Mouse (Mus musculus): ENCODE results near the gene Pcgf2. TPM values are rescaled to one million over a fixed set of nuclear protein-coding genes. Genes with fewer than 3 reads are reported as not detected.

The Pcgf2 gene
- polyA plus RNA-seq (2015; fragmentation: Illumina TruSeq; extraction: RNeasy Lipid Tissue Mini Kit (QIAGEN cat#74804); ENCODE audit: low read depth, low replicate concordance): 28.3 TPM

GRCm38 (mm10) chr11:97700003-97700745 lies at the start of gene Pcgf2:
Gene Pcgf2, minus strand, starts transcription at chr11:97700497.

GRCm38 (mm10) chr11:97744063-97744717 lies 43.9 kb upstream of the Pcgf2 start, which contains the start of gene Pip4k2b:
Gene Pip4k2b, minus strand, starts transcription at chr11:97744704.

DNA sequence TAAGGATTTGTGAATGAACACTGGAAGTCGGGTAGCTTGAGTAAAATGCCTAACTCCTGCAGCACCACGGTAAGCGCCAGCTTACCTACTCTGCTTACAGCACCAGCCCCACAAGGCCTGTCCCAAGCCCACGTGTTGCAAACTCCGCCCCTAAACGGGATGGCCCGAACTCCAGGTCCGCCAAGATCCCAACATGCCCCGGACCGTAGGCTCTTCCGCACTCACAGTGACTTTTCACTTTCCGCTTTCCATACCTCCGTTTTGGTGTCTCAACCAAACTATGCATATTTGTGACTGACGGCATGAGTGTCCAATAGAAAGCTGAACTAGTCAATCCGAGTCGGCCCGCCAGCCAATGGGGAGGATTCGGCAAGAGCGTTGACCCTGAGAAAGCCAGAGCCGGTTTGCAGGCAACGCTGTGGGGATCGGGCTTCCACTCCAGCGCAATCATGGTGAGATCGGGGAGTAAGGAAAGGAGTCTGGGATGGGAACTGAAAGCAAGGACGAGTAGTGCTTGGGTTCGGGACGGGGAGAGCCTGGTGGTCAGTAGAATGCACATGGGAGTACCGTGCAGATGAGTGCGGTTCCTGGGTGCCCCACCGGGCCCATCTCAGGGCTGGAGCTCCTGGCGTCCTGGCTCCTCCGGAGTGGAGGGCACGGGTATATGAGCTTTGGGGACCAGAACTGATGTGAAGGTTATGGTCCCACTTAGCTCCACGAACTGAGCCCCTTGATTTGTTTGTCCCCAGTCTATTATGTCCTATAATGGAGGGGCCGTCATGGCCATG lies 2.9 kb upstream of the Pcgf2 start, which contains the start of gene Psmb3:
Psmb3 (plus strand) TSS at position 361 of the 788 bp plus-strand sequence.

GRCm38 (mm10) chr11:97685613-97686321 lies 14.5 kb downstream of the Pcgf2 start, which contains the start of gene Cisd3:
Gene Cisd3, plus strand, starts transcription at chr11:97685826.

DNA sequence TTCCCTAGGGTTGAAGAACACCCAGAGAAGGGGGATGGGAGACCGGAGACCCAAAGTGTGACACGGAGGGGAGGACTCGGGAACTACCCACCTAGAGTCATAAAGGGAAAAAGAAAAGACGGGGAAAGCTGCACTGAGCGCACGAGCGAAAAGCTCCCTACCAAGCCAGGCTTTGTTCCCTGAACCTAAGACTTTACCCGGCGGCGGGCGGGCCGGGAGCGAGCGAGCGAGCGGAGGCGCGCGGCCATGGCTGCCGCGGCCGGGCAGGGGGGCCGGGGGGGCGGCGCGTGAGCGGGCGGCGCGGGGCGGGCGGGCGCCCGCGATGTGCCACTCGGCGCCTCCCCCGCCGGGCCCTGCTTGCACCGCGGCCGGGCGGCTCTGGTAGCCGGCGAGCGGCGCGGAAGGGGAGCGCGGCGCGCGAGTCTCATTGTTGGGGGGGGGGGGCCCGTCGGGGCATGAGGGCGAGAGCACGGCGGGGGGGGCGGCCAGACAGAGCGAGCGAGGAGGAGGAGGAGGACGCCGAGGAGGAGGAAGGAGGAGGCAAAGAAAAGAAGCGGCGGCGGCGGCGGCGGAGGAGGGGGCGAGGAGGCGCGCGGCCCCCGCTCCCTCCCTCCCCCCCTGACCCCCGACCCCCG lies 37.3 kb downstream of the Pcgf2 start, which contains the start of gene Mllt6:
Mllt6 (plus strand) TSS at position 522 of the 635 bp plus-strand sequence.

Other genes with a start within 250 kb of the Pcgf2 start
- not detected for gene 4933428G20Rik, start 200.2 kb downstream of the Pcgf2 start, polyA plus RNA-seq (2015; fragmentation: Illumina TruSeq; extraction: RNeasy Lipid Tissue Mini Kit (QIAGEN cat#74804); ENCODE audit: low read depth, low replicate concordance)
- 109 TPM for gene Srcin1, start 124.3 kb downstream of the Pcgf2 start, polyA plus RNA-seq (2015; fragmentation: Illumina TruSeq; extraction: RNeasy Lipid Tissue Mini Kit (QIAGEN cat#74804); ENCODE audit: low read depth, low replicate concordance)
- gene Epop, start 70.8 kb downstream of the Pcgf2 start, polyA plus RNA-seq (2015; fragmentation: Illumina TruSeq; extraction: RNeasy Lipid Tissue Mini Kit (QIAGEN cat#74804); ENCODE audit: low read depth, low replicate concordance): 46.9 TPM
- gene Mllt6, start 37.1 kb downstream of the Pcgf2 start, polyA plus RNA-seq (2015; fragmentation: Illumina TruSeq; extraction: RNeasy Lipid Tissue Mini Kit (QIAGEN cat#74804); ENCODE audit: low read depth, low replicate concordance): 50.7 TPM
- 74.5 TPM for gene Cisd3, start 14.7 kb downstream of the Pcgf2 start, polyA plus RNA-seq (2015; fragmentation: Illumina TruSeq; extraction: RNeasy Lipid Tissue Mini Kit (QIAGEN cat#74804); ENCODE audit: low read depth, low replicate concordance)
- gene Psmb3, start 2.9 kb upstream of the Pcgf2 start, polyA plus RNA-seq (2015; fragmentation: Illumina TruSeq; extraction: RNeasy Lipid Tissue Mini Kit (QIAGEN cat#74804); ENCODE audit: low read depth, low replicate concordance): 222 TPM
- gene Pip4k2b, start 44.2 kb upstream of the Pcgf2 start, polyA plus RNA-seq (2015; fragmentation: Illumina TruSeq; extraction: RNeasy Lipid Tissue Mini Kit (QIAGEN cat#74804); ENCODE audit: low read depth, low replicate concordance): 77.9 TPM
- gene Cwc25, start 66.1 kb upstream of the Pcgf2 start, polyA plus RNA-seq (2015; fragmentation: Illumina TruSeq; extraction: RNeasy Lipid Tissue Mini Kit (QIAGEN cat#74804); ENCODE audit: low read depth, low replicate concordance): 11.9 TPM
- 0.92 TPM for gene 1700001P01Rik, start 75.4 kb upstream of the Pcgf2 start, polyA plus RNA-seq (2015; fragmentation: Illumina TruSeq; extraction: RNeasy Lipid Tissue Mini Kit (QIAGEN cat#74804); ENCODE audit: low read depth, low replicate concordance)
- gene Rpl23, start 81.9 kb upstream of the Pcgf2 start, polyA plus RNA-seq (2015; fragmentation: Illumina TruSeq; extraction: RNeasy Lipid Tissue Mini Kit (QIAGEN cat#74804); ENCODE audit: low read depth, low replicate concordance): 513 TPM
- 94.8 TPM for gene Lasp1, start 98.5 kb upstream of the Pcgf2 start, polyA plus RNA-seq (2015; fragmentation: Illumina TruSeq; extraction: RNeasy Lipid Tissue Mini Kit (QIAGEN cat#74804); ENCODE audit: low read depth, low replicate concordance)
- gene B230217C12Rik, start 140.3 kb upstream of the Pcgf2 start, polyA plus RNA-seq (2015; fragmentation: Illumina TruSeq; extraction: RNeasy Lipid Tissue Mini Kit (QIAGEN cat#74804); ENCODE audit: low read depth, low replicate concordance): 102 TPM
- 2.6 TPM for gene Fbxo47, start 183.7 kb upstream of the Pcgf2 start, polyA plus RNA-seq (2015; fragmentation: Illumina TruSeq; extraction: RNeasy Lipid Tissue Mini Kit (QIAGEN cat#74804); ENCODE audit: low read depth, low replicate concordance)

Data from brain, adult 10 weeks (tissue).